ENCODE assay signal across 22 mouse cellular contexts in the genomic region with DNA sequence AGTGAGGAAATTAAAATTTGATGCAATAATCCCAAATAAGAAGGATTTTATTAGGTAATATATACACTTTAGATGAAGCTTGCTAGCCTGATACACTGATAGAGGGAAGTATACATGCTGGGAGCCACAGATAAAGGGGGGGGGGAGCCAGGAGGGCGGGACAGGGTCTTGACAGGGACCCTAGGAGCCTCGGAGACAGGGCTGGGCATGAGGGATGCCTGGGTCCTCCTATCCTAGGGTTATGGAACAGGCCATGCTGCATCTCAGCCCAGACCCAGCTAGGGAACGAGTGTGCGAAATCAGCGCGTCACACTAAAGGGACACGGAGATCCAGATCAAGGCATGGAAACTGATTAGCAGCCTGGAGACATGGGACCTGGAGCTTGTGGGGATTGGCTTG.
A peak's percentile ranks its signal among the peaks of the same experiment; 100 is the strongest.
DNase-seq lines count a peak whose midpoint lies in the region; ATAC-seq lines count a peak whose summit lies in the region.
"Had no signal": no experiment of that assay in that cellular context is flagged by ENCODE, and none has a peak within 500 bp of the region (broad histone marks: within the 10 kb centered on the region; RNA-seq: fewer than 3 reads in every experiment).

No protein-coding gene starts in this region.

- ATAC-seq in midbrain, embryonic 11.5 days (ENCODE audit: low FRiP score): peak; percentile 47; the same call in 1 of the 2 replicates
- no peak; the same call in 1 of the 2 replicates for ATAC-seq in midbrain, embryonic 15.5 days (replicated peaks)
- ATAC-seq in midbrain, embryonic 13.5 days: peak; percentile 63
- 0 out of 2 replicates have a peak, but pooled peaks have one; percentile 16 for ATAC-seq in midbrain, embryonic 16.5 days
- ATAC-seq: forebrain, embryonic 14.5 days had no signal

- H3K36me3 ChIP-seq in midbrain, embryonic 11.5 days (ENCODE audit: control insufficient read depth, insufficient read depth, low read length): no peaks in the 10 kb centered on the region
- no peaks in the 10 kb centered on the region for H3K36me3 ChIP-seq in midbrain, embryonic 15.5 days (replicated peaks)
- H3K36me3 ChIP-seq in midbrain, embryonic 13.5 days: no peaks in the 10 kb centered on the region
- H3K36me3 ChIP-seq in midbrain, embryonic 10.5 days: no peaks in the 10 kb centered on the region
- H3K36me3 ChIP-seq in midbrain, embryonic 16.5 days (ENCODE audit: control insufficient read depth, insufficient read depth, low read length): no peaks in the 10 kb centered on the region
- H3K36me3 ChIP-seq in limb, embryonic 10.5 days: no peaks in the 10 kb centered on the region
- H3K36me3 ChIP-seq: embryonic facial prominence, embryonic 13.5 days; embryonic facial prominence, embryonic 15.5 days; forebrain, embryonic 10.5 days; forebrain, embryonic 12.5 days had no signal

- peak; percentile 81 for DNase-seq in midbrain, embryonic 11.5 days (ENCODE audit: low spot score, missing footprints)
- no peak for DNase-seq in midbrain, embryonic 10.5 days (ENCODE audit: low spot score)
- no peak for DNase-seq in limb, embryonic 10.5 days (ENCODE audit: low spot score)
- DNase-seq: adrenal gland, adult 2 months; adrenal gland, postnatal 10 days; adrenal gland, postnatal 25 days; cerebellum, adult 11 months; cerebellum, adult 18-20 months; cerebellum, adult 8-10 months; cerebellum, adult 9-11 months; cerebellum, postnatal 14 days; cerebellum, postnatal 36 days; embryo, embryonic 11 days had no signal

- no peak overlapping the region for H3K27ac ChIP-seq in midbrain, embryonic 11.5 days (ENCODE audit: low read depth, low read length)
- no peak overlapping the region for H3K27ac ChIP-seq in midbrain, embryonic 15.5 days
- H3K27ac ChIP-seq in midbrain, embryonic 13.5 days: 0 out of 2 replicates have a peak overlapping the region, but pooled peaks have one; percentile 20
- H3K27ac ChIP-seq in midbrain, embryonic 10.5 days (replicated peaks): no peak overlapping the region
- H3K27ac ChIP-seq in midbrain, embryonic 16.5 days (ENCODE audit: low read length): no peak overlapping the region
- no peak overlapping the region for H3K27ac ChIP-seq in limb, embryonic 10.5 days
- H3K27ac ChIP-seq: embryonic facial prominence, embryonic 13.5 days; embryonic facial prominence, embryonic 15.5 days; forebrain, embryonic 10.5 days; forebrain, embryonic 12.5 days had no signal

- H3K27me3 ChIP-seq in midbrain, embryonic 11.5 days (ENCODE audit: control insufficient read depth, insufficient read depth, low read length): no peaks in the 10 kb centered on the region
- no peaks in the 10 kb centered on the region for H3K27me3 ChIP-seq in midbrain, embryonic 15.5 days (replicated peaks)
- H3K27me3 ChIP-seq in midbrain, embryonic 13.5 days: peaks cover 7% of the 10 kb centered on the region
- H3K27me3 ChIP-seq in midbrain, embryonic 10.5 days (ENCODE audit: low read depth, poor library complexity, severe bottlenecking): no peaks in the 10 kb centered on the region
- H3K27me3 ChIP-seq in midbrain, embryonic 16.5 days (ENCODE audit: control insufficient read depth, insufficient read depth, low read depth, low read length): no peaks in the 10 kb centered on the region
- H3K27me3 ChIP-seq in limb, embryonic 10.5 days (ENCODE audit: low read depth, poor library complexity, severe bottlenecking): 0 out of 2 replicates have a peak, but pooled peaks cover 6% of the 10 kb centered on the region
- H3K27me3 ChIP-seq: embryonic facial prominence, embryonic 15.5 days had no signal

- H3K9ac ChIP-seq in midbrain, embryonic 11.5 days (ENCODE audit: low read length): no peak overlapping the region
- no peak overlapping the region for H3K9ac ChIP-seq in midbrain, embryonic 15.5 days
- no peak overlapping the region for H3K9ac ChIP-seq in midbrain, embryonic 13.5 days (replicated peaks)
- H3K9ac ChIP-seq in midbrain, embryonic 16.5 days (ENCODE audit: low read depth, low read length): no peak overlapping the region
- H3K9ac ChIP-seq: embryonic facial prominence, embryonic 13.5 days; embryonic facial prominence, embryonic 15.5 days; forebrain, embryonic 12.5 days had no signal

- H3K4me2 ChIP-seq in midbrain, embryonic 11.5 days: no peak overlapping the region
- no peak overlapping the region for H3K4me2 ChIP-seq in midbrain, embryonic 15.5 days
- H3K4me2 ChIP-seq in midbrain, embryonic 13.5 days (replicated peaks): peak overlapping the region; percentile 5
- no peak overlapping the region for H3K4me2 ChIP-seq in midbrain, embryonic 16.5 days (ENCODE audit: low read length)
- H3K4me2 ChIP-seq: embryonic facial prominence, embryonic 13.5 days; embryonic facial prominence, embryonic 15.5 days; forebrain, embryonic 12.5 days had no signal

- H3K9me3 ChIP-seq in midbrain, embryonic 11.5 days (ENCODE audit: control insufficient read depth, low read length): no peaks in the 10 kb centered on the region
- H3K9me3 ChIP-seq in midbrain, embryonic 15.5 days: no peaks in the 10 kb centered on the region
- H3K9me3 ChIP-seq in midbrain, embryonic 13.5 days: no peaks in the 10 kb centered on the region
- no peaks in the 10 kb centered on the region for H3K9me3 ChIP-seq in midbrain, embryonic 10.5 days (replicated peaks)
- H3K9me3 ChIP-seq in midbrain, embryonic 16.5 days (replicated peaks; ENCODE audit: control insufficient read depth, low read length, poor library complexity, severe bottlenecking): no peaks in the 10 kb centered on the region
- no peaks in the 10 kb centered on the region for H3K9me3 ChIP-seq in limb, embryonic 10.5 days (replicated peaks)
- H3K9me3 ChIP-seq: embryonic facial prominence, embryonic 13.5 days; embryonic facial prominence, embryonic 15.5 days; forebrain, embryonic 10.5 days; forebrain, embryonic 12.5 days had no signal

- no peak overlapping the region for H3K4me3 ChIP-seq in midbrain, embryonic 11.5 days (ENCODE audit: low read depth, low read length)
- no peak overlapping the region for H3K4me3 ChIP-seq in midbrain, embryonic 15.5 days
- no peak overlapping the region for H3K4me3 ChIP-seq in midbrain, embryonic 13.5 days (replicated peaks)
- H3K4me3 ChIP-seq in midbrain, embryonic 10.5 days: no peak overlapping the region
- H3K4me3 ChIP-seq in midbrain, embryonic 16.5 days (ENCODE audit: low read depth, low read length): no peak overlapping the region
- H3K4me3 ChIP-seq in limb, embryonic 10.5 days: no peak overlapping the region
- H3K4me3 ChIP-seq: embryonic facial prominence, embryonic 13.5 days; embryonic facial prominence, embryonic 15.5 days; erythroblast, embryonic 14.5 days; forebrain, embryonic 10.5 days; forebrain, embryonic 12.5 days had no signal

- WGBS in midbrain, embryonic 11.5 days: 70% methylated on average over 7 of the region's 7 CpGs
- WGBS in midbrain, embryonic 15.5 days: 40% methylated on average over 7 of the region's 7 CpGs
- WGBS in midbrain, embryonic 13.5 days: 42% methylated on average over 7 of the region's 7 CpGs
- WGBS in midbrain, embryonic 10.5 days: 79% methylated on average over 7 of the region's 7 CpGs
- 53% methylated on average over 6 of the region's 7 CpGs for WGBS in midbrain, embryonic 16.5 days
- 80% methylated on average over 7 of the region's 7 CpGs for WGBS in limb, embryonic 10.5 days

- H3K4me1 ChIP-seq in midbrain, embryonic 11.5 days (ENCODE audit: control insufficient read depth, insufficient read depth, low read length): peaks cover 6% of the 10 kb centered on the region; the same call in 1 of the 2 replicates
- H3K4me1 ChIP-seq in midbrain, embryonic 15.5 days: peaks cover 6% of the 10 kb centered on the region; the same call in 1 of the 2 replicates
- H3K4me1 ChIP-seq in midbrain, embryonic 13.5 days (replicated peaks): peaks cover 20% of the 10 kb centered on the region
- H3K4me1 ChIP-seq in midbrain, embryonic 10.5 days: peaks cover 22% of the 10 kb centered on the region
- peaks cover 5% of the 10 kb centered on the region; the same call in 1 of the 2 replicates for H3K4me1 ChIP-seq in midbrain, embryonic 16.5 days (ENCODE audit: control insufficient read depth, insufficient read depth, low read length)
- H3K4me1 ChIP-seq in limb, embryonic 10.5 days: no peaks in the 10 kb centered on the region
- H3K4me1 ChIP-seq: embryonic facial prominence, embryonic 13.5 days; embryonic facial prominence, embryonic 15.5 days had no signal
